Mouse (Mus musculus) kidney, adult 2 months (tissue): ENCODE data around the gene Megf8. TPM values are rescaled to one million over a fixed set of nuclear protein-coding genes. Genes with fewer than 3 reads are reported as not detected.

Source experiments
- DNase-seq: peaks from one replicate; pipeline ENCODE4 v3.0.0; 2021
- H3K27ac ChIP-seq: fragments of 200-500 bp; 2 replicates; pipeline ENCODE4 v1.5.1; 2012; ENCODE audit warnings: low read depth, low read length, control low read depth, inconsistent platforms; ENCODE audit not compliant: insufficient read depth
- H3K27me3 ChIP-seq: fragments of 200-500 bp; replicated peaks from 2 replicates; pipeline ENCODE4 v1.6.1; 2012; ENCODE audit warnings: mild to moderate bottlenecking, moderate library complexity, low read length, inconsistent platforms; ENCODE audit not compliant: control insufficient read depth, insufficient read depth
- H3K36me3 ChIP-seq: fragments of 200-500 bp; 2 replicates; pipeline ENCODE4 v1.6.1; 2012; ENCODE audit warnings: mild to moderate bottlenecking, moderate library complexity, low read length, inconsistent platforms; ENCODE audit not compliant: control insufficient read depth, insufficient read depth
- H3K4me1 ChIP-seq: fragments of 200-500 bp; 2 replicates; pipeline ENCODE4 v1.6.1; 2011; ENCODE audit warnings: low read length; ENCODE audit not compliant: control insufficient read depth, insufficient read depth
- H3K4me3 ChIP-seq: fragments of 200-500 bp; 2 replicates; pipeline ENCODE4 v1.5.1; 2011; ENCODE audit warnings: mild to moderate bottlenecking, low read depth, low read length, control low read depth; ENCODE audit not compliant: insufficient read depth
- CTCF ChIP-seq: fragments of 200-500 bp; conservative IDR thresholded peaks from 2 replicates; pipeline ENCODE4 v1.5.1; 2011; ENCODE audit warnings: low read depth, mild to moderate bottlenecking, control low read depth, low read length, moderate library complexity, mixed read lengths; ENCODE audit not compliant: insufficient read depth, insufficient read length
- POLR2A ChIP-seq: fragments of 200-500 bp; IDR thresholded peaks from one replicate; pipeline ENCODE4 v1.6.1; 2011; ENCODE audit warnings: low read depth, low read length, control low read depth
- WGBS: fragments of 180-500 bp; shearing (Covaris S2); methylation state at CpG from one replicate; pipeline ENCODE4 v1.1.7; 2018; 5-methylcytosine and 5-hydroxymethylcytosine counted together
- polyA plus RNA-seq: library from polyadenylated mRNA; depleted of rRNA; stranded (reverse); fragments of >200 nt; gene quantifications from 2 replicates; pipeline ENCODE4 v1.2.3, GENCODE M21; 2012

Gene Megf8
- polyA plus RNA-seq, 1 experiment, result 23.5 TPM

DNA sequence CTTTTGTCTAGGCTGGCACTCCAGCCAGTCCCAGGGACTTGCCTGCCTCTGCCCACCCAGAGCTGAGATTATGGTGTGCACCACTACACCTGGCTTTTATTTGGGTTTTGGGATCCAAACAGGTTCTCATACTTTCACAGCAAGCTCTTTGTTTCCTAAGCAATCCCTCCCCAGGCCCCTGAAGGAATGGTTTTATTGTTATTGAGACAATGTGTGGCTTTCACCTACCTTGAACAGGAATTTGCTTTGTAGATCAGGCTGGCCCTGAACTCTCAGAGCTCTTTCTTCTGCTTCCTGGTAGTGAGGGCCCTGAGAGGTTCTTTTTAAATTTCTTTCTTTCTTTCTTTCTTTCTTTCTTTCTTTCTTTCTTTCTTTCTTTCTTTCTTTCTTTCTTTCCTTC lies 65.6 kb downstream of the Megf8 start:
- TF ChIP-seq POLR2A (no peak), CTCF (no peak)
- no peak overlapping the region for H3K27ac ChIP-seq
- H3K4me3 ChIP-seq, result no peak overlapping the region
- DNase-seq, result no peak
- no peaks in the 10 kb centered on the region for H3K27me3 ChIP-seq
- peaks cover 15% of the 10 kb centered on the region for H3K4me1 ChIP-seq
- H3K36me3 ChIP-seq, result peaks cover 5% of the 10 kb centered on the region

DNA sequence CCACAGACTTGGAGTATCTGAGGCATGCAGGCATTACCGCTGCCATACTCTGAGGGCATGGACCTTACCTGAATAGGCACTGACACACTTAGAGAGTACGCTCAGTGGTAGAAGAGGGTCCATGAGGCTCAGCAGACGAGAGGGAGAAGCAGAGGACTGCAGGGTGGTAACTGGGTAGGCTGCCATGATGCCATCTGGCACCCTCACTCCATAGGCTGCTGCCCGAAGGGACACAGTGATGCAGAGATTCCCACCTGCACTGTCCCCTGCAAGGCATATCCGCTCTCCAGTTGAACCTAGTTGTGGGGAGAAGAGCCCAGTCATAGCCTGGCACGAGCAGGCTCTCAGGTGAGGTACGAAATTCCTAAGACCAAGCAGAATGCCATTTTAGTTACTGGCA lies 66.4 kb downstream of the Megf8 start:
- WGBS, result 94% methylated on average over 7 of the region's 7 CpGs
- DNase-seq, result no peak
- Histone ChIP-seq H3K27ac (no peak overlapping the region), H3K36me3 (peaks cover 5% of the 10 kb centered on the region), H3K4me3 (no peak overlapping the region), H3K4me1 (peaks cover 15% of the 10 kb centered on the region), H3K27me3 (no peaks in the 10 kb centered on the region)
- TF ChIP-seq POLR2A, result no peak
- TF ChIP-seq CTCF, result no peak

DNA sequence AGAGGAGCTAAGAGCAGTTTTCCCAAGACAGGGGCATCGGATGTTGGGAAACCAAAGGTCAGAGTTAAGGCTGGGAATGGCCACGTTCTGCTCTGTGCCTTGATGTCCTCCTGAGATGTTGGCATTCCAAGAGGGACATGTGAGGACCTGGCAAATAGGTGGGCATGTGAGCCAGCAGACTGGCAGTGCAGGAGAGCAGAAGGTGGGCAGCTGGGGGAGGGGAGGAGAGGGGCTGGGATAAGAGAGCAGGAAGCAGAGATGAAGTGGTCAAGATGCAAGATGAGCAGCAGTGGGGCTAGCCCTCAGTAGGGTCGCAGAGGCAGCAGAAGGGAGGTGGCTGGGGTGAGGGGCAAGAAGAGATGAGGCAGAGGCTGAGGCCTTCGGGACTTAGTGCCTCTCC lies 66.9 kb downstream of the Megf8 start:
- 86% methylated on average over 4 of the region's 4 CpGs for WGBS
- no peak overlapping the region for H3K4me3 ChIP-seq

DNA sequence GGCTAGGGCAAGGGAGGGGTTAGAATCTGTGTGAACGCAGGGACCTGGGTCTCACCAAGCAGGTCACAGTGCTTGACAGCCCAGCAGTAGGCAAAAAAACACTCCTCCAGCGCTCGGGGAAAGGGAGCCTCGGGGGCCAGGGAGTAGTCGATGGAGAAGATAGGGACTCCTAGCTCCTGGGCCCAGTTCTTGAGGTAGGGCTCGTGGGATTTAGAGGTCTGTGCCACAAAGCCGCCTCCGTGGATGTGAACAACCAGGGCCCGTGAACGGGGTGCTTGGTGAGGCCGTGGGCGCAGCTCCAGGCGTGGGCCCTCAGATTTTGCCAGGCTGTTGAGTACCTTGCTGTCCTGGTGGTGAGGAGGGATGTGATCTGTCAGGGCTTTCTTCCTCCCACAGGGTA lies 67.4 kb downstream of the Megf8 start:
- H3K27ac ChIP-seq, result no peak overlapping the region
- peaks cover 5% of the 10 kb centered on the region for H3K36me3 ChIP-seq
- no peak for TF ChIP-seq POLR2A
- no peak for TF ChIP-seq CTCF
- DNase-seq, result no peak
- H3K4me1 ChIP-seq, result peaks cover 16% of the 10 kb centered on the region
- 93% methylated on average over 13 of the region's 13 CpGs for WGBS
- H3K27me3 ChIP-seq, result no peaks in the 10 kb centered on the region
- H3K4me3 ChIP-seq, result no peak overlapping the region

More for the DNA sequence above, 66.9 kb downstream of the Megf8 start:
- peaks cover 5% of the 10 kb centered on the region for H3K36me3 ChIP-seq
- peaks cover 15% of the 10 kb centered on the region for H3K4me1 ChIP-seq
- H3K27ac ChIP-seq, result no peak overlapping the region
- DNase-seq, result no peak
- TF ChIP-seq POLR2A (no peak), CTCF (no peak)
- no peaks in the 10 kb centered on the region for H3K27me3 ChIP-seq

DNA sequence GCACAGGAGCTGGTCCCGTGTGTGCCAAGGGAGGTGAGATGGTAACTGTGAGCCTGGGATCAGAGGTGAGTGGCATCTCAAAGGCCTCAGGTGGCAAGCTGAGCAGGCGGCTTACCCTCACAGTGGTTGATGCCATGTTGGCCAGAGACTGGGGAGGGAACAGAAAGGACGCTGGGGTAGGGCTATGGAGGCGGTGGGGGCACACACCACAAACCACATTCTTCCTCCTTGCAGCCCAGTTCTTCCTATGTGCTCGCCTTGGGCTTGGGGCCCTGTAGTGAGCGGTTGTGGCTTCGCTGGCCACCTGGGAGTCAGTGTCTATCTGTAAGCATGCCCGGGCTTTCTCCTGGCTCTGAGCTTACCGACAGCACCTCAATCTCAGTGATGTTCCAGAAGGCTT lies 67.9 kb downstream of the Megf8 start:
- no peak for TF ChIP-seq CTCF
- no peak for TF ChIP-seq POLR2A
- Histone ChIP-seq H3K27me3 (no peaks in the 10 kb centered on the region), H3K4me3 (no peak overlapping the region), H3K36me3 (peaks cover 5% of the 10 kb centered on the region), H3K27ac (no peak overlapping the region), H3K4me1 (peaks cover 21% of the 10 kb centered on the region)
- 85% methylated on average over 9 of the region's 9 CpGs for WGBS
- no peak for DNase-seq

DNA sequence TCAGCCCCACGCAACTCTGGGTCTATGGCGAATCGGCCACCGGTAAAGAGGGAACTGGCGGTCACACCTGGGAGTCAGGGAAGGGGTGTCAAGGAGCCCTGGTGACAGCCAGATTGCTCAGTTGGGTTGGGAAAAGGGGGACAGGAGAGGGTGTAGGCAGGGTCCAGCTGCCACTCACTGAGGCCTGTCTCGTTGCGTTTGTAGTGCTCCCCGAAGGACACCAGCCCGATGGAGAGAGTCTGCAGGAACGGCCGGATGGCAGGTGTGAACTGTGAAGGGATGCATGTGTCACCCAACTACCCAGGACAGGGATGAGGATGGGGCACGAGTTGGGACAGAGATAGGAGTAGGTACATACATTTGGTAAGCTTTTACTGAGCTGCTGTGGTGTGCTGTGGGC lies 68.3 kb downstream of the Megf8 start:
- H3K27ac ChIP-seq, result no peak overlapping the region

DNA sequence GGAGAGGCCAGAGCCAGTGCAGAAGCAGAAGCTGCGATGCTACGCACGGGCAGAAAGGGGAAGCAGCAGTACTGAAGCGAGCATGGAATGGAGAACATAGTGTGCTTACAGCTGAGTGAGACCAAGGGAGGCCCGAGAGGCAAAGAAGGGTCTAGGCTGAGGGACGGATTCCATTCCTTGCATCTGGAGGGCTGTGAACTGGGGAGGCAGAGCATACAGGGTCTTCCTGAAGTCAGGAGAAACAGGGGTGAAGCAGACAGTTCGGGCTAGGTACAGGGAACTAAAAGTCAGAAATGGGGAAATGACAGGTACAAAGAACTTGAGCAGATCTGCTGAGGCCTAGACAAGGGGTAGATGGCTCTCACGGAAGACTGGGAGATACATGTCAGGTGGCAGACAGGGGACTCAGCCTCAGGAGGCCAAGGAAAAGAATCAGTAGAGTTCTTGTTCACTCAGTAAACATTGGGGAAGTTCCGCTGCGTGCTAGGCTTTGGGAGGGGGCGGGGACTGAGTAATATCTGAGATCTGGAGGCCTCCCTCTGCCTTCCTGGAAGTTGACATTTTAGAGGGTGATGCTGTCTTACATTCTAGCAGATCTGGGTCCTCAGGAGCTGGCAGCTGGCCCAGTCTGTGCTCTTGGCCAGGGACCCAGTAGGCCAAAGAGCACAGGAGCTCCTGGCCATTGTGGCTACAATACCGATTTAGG lies 69.0 kb downstream of the Megf8 start:
- H3K4me3 ChIP-seq, result no peak overlapping the region

More for the DNA sequence above, 68.3 kb downstream of the Megf8 start:
- no peak for DNase-seq
- H3K27me3 ChIP-seq, result no peaks in the 10 kb centered on the region
- H3K4me3 ChIP-seq, result no peak overlapping the region
- TF ChIP-seq POLR2A, result no peak
- no peak for TF ChIP-seq CTCF
- peaks cover 24% of the 10 kb centered on the region for H3K4me1 ChIP-seq
- WGBS, result 88% methylated on average over 12 of the region's 12 CpGs
- peaks cover 5% of the 10 kb centered on the region for H3K36me3 ChIP-seq

More for the DNA sequence above, 69.0 kb downstream of the Megf8 start:
- H3K4me1 ChIP-seq, result peaks cover 32% of the 10 kb centered on the region
- H3K36me3 ChIP-seq, result peaks cover 5% of the 10 kb centered on the region
- WGBS, result 58% methylated on average over 12 of the region's 12 CpGs
- H3K27ac ChIP-seq, result peak overlapping the region; percentile 47
- H3K27me3 ChIP-seq, result no peaks in the 10 kb centered on the region
- TF ChIP-seq CTCF, result no peak
- TF ChIP-seq POLR2A, result no peak
- peak; percentile 97 for DNase-seq
